Mouse (Mus musculus) adrenal gland, postnatal 25 days (tissue): ENCODE data around the gene Ap1m1. TPM values are rescaled to one million over a fixed set of nuclear protein-coding genes. Genes with fewer than 3 reads are reported as not detected.

ENCODE experiments used
- DNase-seq: peaks from one replicate; pipeline ENCODE4 v3.0.0; 2021; ENCODE audit warnings: mixed read lengths
- long read RNA-seq: library from polyadenylated mRNA; stranded (forward); transcript quantifications from one replicate; pipeline ENCODE4 v2.0.0, GENCODE M21; 2021
- total RNA-seq: library from RNA; stranded (reverse); gene quantifications from 2 replicates; pipeline ENCODE4 v1.2.3, GENCODE M21; 2021

Ap1m1 gene
- total RNA-seq, result 66.7 and 68.8 TPM in 2 replicates
- long read RNA-seq, transcript Ap1m1-201 (12 exons, 2,084 nt), result major isoform, 60 of 71 reads
- long read RNA-seq, partial matches to known transcripts, result 8 of 71 reads
- long read RNA-seq, other reads (novel, unspliced or antisense), result 3 of 71 reads

GRCm38 (mm10) chr8:72239499-72240402 is at the start of gene Ap1m1:
TSS of gene Ap1m1 (plus strand) at chr8:72240018.
- DNase-seq, result peak; percentile 97

- no peak for DNase-seq
These were observed 49.6 kb upstream of the Ap1m1 start for GRCm38 (mm10) chr8:72190215-72190539.

- DNase-seq, result no peak
These were observed 47.8 kb upstream of the Ap1m1 start for GRCm38 (mm10) chr8:72192065-72192464.

GRCm38 (mm10) chr8:72197997-72198396 is 41.8 kb upstream of the Ap1m1 start:
- DNase-seq, result no peak

- no peak for DNase-seq
These were observed 31.2 kb upstream of the Ap1m1 start for GRCm38 (mm10) chr8:72208582-72208981.

- no peak for DNase-seq
These were observed 29.6 kb upstream of the Ap1m1 start for GRCm38 (mm10) chr8:72210222-72210621.

GRCm38 (mm10) chr8:72210710-72211109 is 29.1 kb upstream of the Ap1m1 start:
- no peak for DNase-seq

GRCm38 (mm10) chr8:72211846-72212245 is 28.0 kb upstream of the Ap1m1 start:
- no peak for DNase-seq

GRCm38 (mm10) chr8:72212751-72213150 is 27.1 kb upstream of the Ap1m1 start, which contains the start of gene Cib3:
TSS of gene Cib3 (minus strand) at chr8:72212837.
- no peak for DNase-seq

- no peak for DNase-seq
These were observed 26.3 kb upstream of the Ap1m1 start, which contains the start of gene Gm11034 for GRCm38 (mm10) chr8:72213536-72213935. TSS of gene Gm11034 (minus strand) at chr8:72213636.

GRCm38 (mm10) chr8:72215060-72215459 is 24.8 kb upstream of the Ap1m1 start:
- DNase-seq, result no peak

GRCm38 (mm10) chr8:72215871-72216270 is 23.9 kb upstream of the Ap1m1 start:
- no peak for DNase-seq

- DNase-seq, result no peak
These were observed 20.9 kb upstream of the Ap1m1 start for GRCm38 (mm10) chr8:72218781-72219540.

GRCm38 (mm10) chr8:72219541-72220363 is 20.1 kb upstream of the Ap1m1 start, which contains the start of gene Fam32a:
TSS of gene Fam32a (plus strand) at chr8:72219730.
- peak; percentile 83 for DNase-seq

GRCm38 (mm10) chr8:72220758-72221157 is 19.1 kb upstream of the Ap1m1 start:
- no peak for DNase-seq

GRCm38 (mm10) chr8:72222656-72223055 is 17.2 kb upstream of the Ap1m1 start:
- DNase-seq, result no peak

GRCm38 (mm10) chr8:72240403-72240763 is 565 bp downstream of the Ap1m1 start:
- DNase-seq, result no peak

- no peak for DNase-seq
These were observed 1.1 kb downstream of the Ap1m1 start for GRCm38 (mm10) chr8:72240951-72241350.

- no peak for DNase-seq
These were observed 2.4 kb downstream of the Ap1m1 start for GRCm38 (mm10) chr8:72242226-72242625.

- no peak for DNase-seq
These were observed 4.8 kb downstream of the Ap1m1 start for GRCm38 (mm10) chr8:72244610-72245009.

GRCm38 (mm10) chr8:72257171-72257901 is 17.5 kb downstream of the Ap1m1 start:
- no peak for DNase-seq
